Mouse (Mus musculus): Measurements from ENCODE around the gene Uvrag.

Uvrag gene

DNA sequence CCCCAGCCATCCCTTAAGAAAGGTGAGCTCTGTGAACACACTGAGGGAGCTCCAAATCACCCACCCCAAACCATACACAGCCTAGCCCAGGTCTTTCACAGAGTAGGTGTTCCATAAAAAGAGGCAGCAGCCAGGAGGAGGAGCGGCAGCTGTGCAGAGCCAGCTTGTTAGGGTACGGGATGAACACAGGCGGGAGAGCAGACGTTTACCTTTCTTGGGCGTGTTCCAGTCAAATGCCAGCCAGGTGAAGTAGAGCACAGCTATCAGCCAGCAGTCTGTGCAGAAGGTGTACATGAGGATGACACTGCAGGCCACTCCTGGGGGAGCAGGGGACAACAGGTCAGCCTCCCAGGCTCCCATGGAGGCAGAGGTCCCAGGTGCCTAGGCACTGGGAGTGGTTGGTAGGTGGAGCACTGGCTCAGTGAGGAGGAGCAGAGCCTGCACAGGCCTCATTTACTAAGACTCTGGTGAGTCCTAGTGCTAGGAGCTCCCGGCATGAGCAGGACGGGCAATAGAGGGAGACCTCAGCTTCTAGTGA, 24.0 kb upstream of the Uvrag start:
- no peak for DNase-seq (ENCODE audit: low spot score)

DNA sequence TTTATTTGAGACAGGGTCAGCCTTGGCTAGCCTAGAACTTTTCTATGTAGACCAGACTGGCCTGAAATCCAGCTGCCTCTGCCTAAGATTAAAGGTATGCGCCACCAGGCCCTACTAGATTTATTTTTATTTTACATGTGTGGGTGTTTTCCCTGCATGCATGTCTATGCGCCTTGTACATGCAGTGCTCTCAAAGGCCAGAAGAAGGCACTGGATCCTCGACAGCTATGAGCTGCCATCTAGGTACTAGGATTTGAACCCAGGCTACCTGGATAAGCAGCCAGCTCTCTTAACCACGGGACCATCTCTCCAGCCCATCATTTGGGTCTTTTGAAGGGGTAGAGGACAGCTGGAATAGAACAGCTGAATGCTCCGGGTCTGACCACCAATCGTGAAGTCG, 21.5 kb upstream of the Uvrag start:
- no peak for DNase-seq (ENCODE audit: low spot score)

DNA sequence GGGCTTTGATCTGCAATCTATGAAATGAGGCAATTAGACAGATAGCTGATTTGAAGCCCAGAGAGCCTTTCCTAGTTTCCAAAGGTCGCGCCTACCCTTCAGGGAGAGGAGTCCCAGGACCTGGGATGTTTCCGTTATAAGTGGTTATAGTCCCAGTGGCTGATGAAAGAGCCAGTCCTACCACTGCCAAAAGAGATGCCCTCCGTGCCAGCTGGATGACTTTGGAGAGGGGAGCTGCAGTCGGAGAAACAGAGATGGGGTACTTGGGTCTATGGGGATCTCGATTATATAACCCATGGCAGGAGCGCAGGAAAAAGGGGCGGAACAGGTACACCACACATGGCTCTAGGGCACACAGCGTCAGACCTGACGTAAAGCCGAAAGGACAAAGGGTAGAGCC, 21.0 kb upstream of the Uvrag start:
- no peak for DNase-seq (ENCODE audit: low spot score)

DNA sequence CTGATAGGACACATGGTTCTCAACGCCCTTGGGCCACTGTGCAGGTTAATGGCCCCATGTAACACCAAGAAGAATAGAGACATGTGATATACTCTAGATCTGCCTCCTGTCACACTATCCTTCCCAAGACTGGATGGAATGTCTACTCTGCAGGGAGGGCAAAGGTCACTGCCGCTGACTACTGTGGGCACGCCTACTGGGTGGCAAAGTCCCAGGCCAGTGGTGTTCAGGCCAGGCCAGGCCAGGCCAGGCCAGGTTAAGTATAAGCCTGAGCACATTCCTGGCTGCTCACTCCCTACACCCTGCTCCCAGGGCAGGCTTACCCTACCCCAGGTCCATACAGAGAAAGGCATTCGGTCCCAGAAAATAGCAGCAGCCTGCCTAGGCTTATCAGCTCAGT, 20.6 kb upstream of the Uvrag start:
- DNase-seq (ENCODE audit: low spot score) = no peak

DNA sequence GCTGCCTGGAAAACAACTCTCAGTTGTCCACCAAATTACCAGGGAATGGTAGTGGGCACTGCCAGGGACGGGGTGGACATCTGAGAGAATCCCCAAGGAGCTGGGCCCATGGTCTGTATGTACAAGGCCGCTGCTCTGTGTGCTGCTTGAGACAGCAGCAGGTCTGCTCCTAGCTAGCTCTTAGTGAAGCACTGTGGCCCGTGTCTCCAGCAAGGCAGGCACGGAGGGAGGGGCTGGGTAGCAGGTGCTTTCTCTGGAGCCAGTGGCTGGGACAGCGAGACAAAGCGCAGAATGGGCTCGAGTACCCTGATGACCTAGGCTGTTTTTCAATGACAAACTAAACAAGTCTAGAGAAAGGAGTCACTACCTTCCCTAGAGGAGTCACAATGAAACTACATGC, 20.1 kb upstream of the Uvrag start:
- no peak for DNase-seq (ENCODE audit: low spot score)

DNA sequence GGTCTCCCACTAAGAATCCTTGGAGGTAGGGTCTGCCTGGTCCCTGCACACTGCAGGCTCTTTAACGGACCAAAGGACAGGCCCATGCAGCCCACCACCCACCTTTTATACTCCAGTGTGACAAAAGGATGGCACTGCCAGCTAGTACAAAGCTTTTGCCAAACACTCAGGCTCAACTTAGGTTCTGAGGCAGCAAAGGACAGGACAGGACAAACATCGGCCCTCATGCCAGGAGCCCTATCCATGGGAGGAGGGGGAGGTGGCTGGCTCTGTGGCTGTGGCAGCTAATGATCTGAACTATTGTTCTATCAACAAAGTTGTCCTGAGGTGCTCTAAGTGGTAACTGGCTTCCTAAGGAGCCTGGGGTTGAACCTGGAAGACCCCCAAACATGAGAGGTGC, 18.5 kb upstream of the Uvrag start:
- DNase-seq (ENCODE audit: low spot score) = no peak

DNA sequence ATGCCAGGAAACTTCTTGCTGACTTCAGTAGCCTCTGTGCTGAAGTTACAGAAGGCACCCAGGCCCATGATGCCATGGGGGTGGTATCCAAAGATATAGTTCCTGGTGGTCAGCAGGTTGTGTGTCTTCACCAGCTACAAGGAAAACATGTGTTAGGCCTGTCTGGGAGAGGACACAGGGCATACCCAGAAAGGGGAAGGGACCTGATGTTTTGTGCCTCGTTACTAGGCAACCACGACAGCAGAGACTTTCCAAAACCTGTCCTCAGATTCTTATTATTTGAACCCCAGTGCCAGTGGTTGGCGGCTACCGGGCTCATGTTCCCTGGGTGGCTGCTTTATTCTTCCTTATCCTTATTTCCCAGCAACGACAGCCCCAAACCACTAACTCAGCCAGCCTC, 18.0 kb upstream of the Uvrag start:
- DNase-seq (ENCODE audit: low spot score) = no peak

DNA sequence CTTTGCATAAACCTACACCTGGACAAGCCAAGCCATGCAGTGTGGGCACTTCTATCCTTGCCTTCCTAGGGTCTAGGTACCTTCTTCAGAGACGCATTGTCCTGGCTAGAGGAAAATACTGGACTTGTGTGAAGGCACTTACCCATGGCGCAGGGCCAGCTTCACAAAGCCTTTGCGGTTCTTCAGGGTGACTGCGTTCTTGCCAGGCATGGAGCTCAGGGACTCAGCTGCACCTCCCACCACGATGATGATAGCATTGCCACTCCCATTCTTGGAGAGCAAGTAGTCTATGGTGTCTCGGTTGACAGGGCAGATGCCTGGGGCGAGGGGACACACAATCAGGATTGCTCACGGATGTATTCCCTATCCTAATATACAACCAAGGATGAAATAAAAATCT, 17.1 kb upstream of the Uvrag start:
- no peak for DNase-seq (ENCODE audit: low spot score)

DNA sequence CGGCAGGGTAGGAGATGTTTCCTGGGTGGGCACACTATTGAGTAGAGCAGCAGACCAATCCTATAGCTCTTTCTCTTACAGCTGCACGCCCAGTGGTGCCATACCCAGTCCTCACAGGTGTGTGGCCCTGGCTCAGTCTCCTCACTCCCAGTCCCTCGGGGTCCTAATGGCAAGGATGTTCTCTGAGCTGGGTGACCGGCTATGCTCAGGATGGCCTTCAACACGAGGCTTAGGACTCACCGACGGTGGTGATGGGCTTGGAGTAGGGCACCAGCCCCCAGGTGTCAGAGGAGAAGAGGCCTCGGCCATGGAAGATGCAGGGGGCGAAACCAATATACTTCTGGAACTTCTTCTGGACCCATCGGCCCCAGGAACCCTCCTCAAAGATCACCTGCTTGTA, 15.8 kb upstream of the Uvrag start:
- DNase-seq (ENCODE audit: low spot score) = no peak

DNA sequence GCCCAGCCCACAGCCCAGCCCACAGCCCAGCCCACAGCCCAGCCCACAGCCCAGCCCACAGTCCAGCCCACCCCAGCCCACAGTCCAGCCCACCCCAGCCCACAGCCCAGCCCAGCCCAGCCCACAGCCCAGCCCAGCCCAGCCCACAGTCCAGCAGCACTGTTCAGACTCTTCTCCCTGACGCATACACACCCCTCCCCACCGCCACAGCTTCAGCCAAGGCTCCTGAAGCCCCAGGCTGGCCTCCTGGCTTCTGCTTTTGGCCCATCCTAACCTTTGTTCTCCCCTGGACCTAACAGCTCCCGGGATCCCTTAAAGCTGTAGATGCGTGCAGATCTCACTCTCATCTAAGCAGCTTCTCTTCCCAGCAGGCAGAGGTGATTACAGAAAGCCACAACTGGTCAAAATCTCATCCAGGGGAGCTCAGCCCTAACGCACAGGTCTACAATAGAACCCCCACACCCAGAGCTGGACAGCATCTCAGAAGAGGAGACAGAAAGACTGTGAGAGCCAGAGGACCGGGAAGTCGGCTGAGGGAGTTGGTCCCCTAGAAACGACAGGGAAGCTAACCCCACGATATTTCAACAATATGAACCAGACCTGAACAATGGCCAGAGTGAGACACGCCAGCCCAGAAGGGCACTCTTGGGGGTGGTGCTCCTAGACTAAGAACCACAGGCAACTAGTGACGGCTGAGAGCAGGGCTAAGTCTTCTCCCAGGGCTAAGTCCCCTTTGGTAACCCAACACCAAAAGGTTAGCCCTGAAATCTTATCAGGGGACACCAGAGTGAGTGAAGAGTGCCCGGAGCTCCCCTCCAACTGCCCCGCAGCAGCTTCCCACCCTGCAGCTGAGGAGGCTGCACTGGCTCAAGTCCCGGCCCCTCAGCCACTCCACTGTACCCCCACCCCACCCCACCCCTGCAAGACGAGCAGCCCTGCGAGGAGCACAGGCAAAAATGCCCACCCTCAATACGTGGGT, 14.7 kb upstream of the Uvrag start:
- no peak for DNase-seq (ENCODE audit: low spot score)

DNA sequence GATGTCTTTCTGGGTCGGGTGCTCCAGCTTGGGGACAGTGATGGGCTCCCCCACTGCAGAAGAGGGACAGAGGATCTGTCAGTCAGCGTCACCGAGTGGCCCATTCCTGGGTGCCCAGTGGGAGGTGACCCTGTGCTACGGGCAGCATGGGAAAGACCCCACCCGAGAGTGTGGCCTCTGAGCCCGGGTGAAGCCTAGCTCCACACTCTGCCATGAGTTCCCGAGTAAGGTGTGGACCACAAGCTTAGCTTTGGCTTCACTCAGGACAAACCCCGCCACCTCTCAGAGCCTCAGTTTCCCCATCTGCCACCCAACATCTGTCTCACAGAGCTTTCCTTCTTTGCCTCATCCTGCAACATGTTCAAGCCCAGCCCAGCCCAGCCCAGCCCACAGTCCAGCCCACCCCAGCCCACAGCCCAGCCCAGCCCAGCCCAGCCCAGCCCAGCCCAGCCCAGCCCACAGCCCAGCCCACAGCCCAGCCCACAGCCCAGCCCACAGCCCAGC, 13.8 kb upstream of the Uvrag start:
- no peak for DNase-seq (ENCODE audit: low spot score)

DNA sequence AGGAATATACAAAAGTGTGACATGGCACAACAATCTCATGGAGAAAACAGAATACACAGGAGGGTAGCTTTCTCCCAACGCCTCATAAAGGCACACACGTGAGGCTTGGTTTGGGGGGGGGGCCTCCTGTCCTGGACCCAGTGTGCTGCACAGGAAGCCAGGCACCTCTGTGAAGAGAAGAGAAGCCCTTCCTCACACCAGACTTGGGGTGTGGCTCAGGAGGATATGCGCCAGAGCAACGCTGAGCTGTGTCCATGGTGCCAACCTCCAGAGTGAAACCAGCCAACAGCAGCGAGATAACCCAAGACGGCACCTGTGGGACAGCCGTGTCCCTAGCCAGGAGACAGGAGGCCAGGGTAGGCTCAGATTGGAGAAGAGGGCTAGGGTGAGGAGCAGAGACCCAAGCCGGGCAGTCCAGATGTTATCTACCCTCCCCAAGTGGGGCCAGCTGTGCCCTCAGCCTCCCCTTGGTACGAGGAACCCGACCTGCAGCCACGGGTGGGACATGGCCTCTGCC, 12.8 kb upstream of the Uvrag start:
- no peak for DNase-seq (ENCODE audit: low spot score)

DNA sequence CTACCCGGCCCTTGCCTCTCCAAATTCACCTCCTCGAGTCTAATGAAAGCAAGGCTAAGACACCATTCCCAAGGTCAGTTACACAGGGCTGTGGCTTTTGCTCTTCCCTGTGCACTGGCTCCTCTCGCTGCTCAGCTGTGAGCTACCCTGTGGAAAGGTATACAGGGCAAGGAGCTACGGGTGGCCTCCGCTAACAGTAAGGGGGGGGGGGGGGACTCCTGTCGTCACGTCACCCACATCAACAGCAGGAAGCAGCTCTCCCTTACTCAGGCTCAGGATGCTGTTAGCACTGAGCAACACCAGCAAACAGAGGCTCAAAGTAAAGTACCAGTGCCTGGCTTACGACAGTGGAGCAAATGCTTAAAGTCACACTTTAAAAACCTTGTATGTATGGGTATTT, 11.8 kb upstream of the Uvrag start:
- DNase-seq (ENCODE audit: low spot score) = no peak

DNA sequence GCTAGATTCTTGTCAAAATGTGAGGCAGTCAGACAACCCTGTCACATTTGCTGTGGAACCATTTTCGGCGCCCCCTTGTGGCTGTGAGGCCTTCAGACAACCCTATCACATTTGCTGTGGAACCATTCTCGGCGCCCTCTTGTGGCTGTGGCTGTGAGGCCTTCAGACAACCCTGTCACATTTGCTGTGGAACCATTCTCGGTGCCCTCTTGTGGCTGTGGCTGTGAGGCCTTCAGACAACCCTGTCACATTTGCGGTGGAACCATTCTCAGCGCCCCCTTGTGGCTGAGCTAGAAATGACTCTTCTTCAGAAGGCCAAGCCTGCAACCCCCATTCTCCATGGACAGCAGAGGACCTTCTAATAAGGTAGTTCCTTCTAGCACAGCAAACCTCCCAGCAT, 10.4 kb upstream of the Uvrag start:
- DNase-seq (ENCODE audit: low spot score) = peak; percentile 97

DNA sequence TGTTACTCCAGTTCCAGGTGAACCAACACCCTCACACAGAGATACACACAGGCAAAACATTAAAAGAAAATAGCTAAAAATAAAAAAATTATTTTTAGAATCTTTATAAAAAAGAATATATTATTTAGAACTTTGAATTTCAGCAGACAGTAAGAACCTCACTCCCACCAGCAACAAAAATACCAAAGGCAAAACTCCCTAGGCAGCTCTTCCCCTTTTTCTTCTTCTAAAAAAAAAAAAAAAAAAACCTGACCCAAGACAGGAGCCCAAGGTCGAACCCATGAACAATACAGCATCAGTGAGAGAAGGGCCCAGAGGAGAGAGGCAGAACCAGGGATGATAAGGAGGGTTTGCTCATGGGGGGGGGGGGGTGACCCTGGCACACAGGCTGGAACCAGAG, 8.1 kb upstream of the Uvrag start:
- no peak for DNase-seq (ENCODE audit: low spot score)

DNA sequence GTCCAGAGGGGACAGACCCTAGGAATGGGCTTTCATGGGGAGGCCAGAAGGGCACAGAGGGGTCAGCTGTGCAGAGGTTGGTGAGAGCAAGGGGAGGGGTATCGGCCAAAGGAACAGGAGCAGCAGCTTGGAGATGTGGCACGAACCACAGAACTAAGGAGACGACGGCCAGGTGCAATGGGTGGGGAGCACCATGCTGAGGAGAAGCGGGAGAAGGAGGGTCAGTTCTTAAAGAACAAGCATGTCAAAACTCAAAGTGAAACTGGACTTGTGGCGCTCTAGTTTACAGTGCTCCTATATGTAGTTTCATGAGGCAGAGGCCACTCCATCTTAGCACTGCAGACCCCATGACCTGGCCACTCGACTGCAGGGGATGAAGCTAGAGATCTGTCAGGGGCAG, 6.6 kb upstream of the Uvrag start:
- peak; percentile 32 for DNase-seq (ENCODE audit: low spot score)

DNA sequence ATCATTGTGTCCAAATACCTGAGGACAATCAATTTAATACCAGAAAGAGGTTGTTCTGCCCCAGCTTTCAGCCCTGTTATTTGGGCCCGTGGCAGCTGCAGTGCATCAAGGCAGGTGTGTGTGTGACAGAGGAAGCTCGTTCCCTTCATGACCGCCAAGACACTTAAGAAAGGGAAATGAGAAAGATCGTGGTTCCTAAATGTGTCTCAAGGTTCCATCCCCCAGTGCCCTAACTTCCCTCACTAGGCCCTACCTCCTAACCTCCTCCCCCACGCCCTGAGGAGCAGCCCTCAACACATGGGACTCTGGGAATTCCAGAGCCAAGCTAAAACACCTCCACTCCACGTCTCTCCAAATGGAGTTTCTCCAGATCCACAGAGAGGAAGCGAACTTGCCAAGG, 6.0 kb upstream of the Uvrag start:
- DNase-seq (ENCODE audit: low spot score) = peak; percentile 36

DNA sequence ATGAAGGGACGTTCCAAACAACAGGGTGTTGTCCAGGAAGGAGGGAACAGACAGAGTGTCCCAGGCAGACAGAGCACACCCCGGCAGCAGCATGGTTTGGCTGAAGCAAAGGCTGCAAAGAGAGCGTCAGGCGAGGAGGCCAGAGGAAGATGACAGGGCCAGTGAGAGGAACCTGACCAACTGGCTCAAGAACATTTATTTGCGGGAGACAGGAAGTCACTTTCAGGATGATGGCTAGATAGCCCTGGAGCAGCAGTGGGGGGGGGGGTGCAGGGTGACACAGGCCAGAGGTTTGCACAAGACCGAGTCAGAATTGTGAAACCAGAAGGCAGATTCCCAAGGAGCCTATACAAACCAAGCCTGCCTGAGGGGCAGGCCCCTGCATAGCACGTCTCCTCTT, 5.1 kb upstream of the Uvrag start:
- DNase-seq (ENCODE audit: low spot score) = no peak

DNA sequence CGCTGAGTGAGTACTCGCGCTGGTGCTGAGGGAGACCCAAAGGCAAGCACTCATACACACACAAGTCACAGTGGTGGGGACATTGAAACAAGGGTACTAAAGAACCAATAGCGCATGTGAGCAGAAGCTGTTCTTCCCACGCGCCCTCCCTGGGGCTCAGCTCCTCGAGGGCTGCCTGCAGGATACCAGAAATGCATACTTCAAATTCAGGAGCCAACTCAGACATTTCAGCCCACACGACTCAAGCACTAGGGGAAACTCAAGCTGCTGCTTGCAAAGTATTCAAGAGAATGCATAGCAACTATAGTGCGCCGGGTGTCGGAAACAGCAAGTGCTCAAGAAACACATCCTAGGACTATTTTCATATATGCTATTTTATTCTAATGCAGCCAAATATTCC, 3.7 kb upstream of the Uvrag start:
- no peak for DNase-seq (ENCODE audit: low spot score)

DNA sequence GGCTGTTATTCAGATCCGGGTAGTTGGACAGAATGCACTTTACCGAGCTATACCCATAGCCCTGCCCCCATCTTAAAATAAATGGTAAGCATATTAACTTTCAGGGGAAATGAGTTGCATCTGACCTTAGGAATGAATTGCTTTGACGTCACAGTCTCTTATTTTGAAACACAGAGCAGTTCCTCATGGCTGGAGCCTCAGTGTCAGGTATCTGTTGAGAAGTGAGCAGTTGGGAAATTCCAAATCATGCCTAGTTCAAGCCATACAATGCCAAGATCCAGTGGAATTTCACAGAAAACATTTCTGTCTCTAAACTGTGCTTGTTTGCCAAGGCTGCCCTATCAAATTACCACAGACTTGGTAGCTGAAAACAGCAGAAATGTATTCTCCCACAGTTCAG, 2.3 kb upstream of the Uvrag start:
- no peak for DNase-seq (ENCODE audit: low spot score)

DNA sequence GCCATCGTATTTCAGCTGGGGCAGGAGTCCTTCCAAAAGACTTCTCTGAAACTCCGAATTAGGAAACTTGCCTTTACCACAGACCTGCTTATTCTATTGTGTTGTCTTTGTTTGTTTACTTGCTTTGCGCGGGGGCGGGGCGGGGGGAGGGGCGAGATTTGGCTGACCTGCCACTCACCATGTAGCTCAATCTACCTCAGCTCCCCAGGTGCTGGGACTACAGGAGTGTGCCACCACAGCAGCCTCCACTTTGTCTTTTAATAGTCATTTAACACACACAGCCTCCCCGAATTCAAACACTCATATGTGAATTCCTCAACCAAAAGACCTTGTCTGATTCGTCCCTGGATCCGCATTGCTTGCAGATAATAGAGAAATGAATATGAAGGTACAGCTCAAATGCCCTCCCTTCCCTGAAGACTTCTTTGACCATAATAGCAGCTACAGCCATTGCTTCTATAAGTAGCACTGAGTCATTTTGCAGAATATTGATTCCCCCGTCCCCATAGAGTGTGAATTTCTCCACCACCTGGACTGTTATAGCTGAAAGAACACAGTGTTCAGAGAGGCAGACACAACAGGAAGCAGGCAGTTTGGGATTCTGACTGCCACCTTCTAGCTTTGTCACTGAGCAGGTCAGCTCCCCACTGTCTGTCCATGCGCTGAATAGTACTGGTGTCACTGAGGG, 1.1 kb upstream of the Uvrag start:
- no peak for DNase-seq (ENCODE audit: low spot score)

DNA sequence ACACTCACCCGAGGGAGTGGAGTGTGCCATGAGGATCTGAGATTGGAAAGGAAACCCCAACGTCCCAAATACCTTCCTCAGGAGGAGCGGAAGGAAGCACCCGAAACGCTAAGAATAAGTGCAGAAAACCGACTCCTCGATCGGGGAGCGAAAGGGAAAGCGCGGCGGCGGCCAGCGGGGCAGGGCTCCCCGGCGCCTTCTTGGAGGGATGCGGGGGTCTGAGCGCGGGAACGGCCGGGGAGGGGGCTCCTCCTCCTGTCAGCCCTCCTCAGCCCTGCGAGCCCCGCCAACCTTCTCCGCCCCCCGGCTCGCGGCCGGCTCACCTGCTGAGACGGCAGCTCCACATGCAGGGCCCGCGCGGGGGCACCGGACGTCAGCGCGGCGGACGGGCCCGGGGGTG, 430 bp downstream of the Uvrag start:
- DNase-seq (ENCODE audit: low spot score) = peak; percentile 70
